Mouse (Mus musculus) embryonic facial prominence, embryonic 11.5 days (tissue): Measurements from ENCODE around the gene Zfyve16. TPM values are rescaled to one million over a fixed set of nuclear protein-coding genes. Genes with fewer than 3 reads are reported as not detected.

Experiments
- ATAC-seq: fragments of 200-750 bp; cut with Nextera tagmentation; replicated peaks from 2 replicates; pipeline ENCODE4 v1.8.0; 2017; ENCODE audit warnings: low read depth; ENCODE audit not compliant: insufficient number of reproducible peaks, low FRiP score, low TSS enrichment
- DNase-seq: peaks from one replicate; pipeline ENCODE4 v3.0.0-alpha.2; 2015; ENCODE audit warnings: low spot score
- H3K27ac ChIP-seq: fragments of 300-500 bp; sonication (generic); replicated peaks from 2 replicates; pipeline ENCODE4 v1.5.1; 2014; ENCODE audit warnings: mild to moderate bottlenecking, low read depth, low read length, control low read depth
- H3K27me3 ChIP-seq: fragments of 300-500 bp; sonication (generic); 2 replicates; pipeline ENCODE4 v1.6.1; 2014; ENCODE audit warnings: mild to moderate bottlenecking, low read length, moderate library complexity, mixed read lengths; ENCODE audit not compliant: control insufficient read depth, insufficient read depth
- H3K36me3 ChIP-seq: fragments of 300-500 bp; sonication (generic); replicated peaks from 2 replicates; pipeline ENCODE4 v1.6.1; 2014; ENCODE audit warnings: low read depth, mild to moderate bottlenecking, low read length, moderate library complexity, mixed read lengths; ENCODE audit not compliant: control insufficient read depth, insufficient read depth
- H3K4me1 ChIP-seq: fragments of 300-500 bp; sonication (generic); 2 replicates; pipeline ENCODE4 v1.6.1; 2014; ENCODE audit warnings: low read length, mixed read lengths; ENCODE audit not compliant: control insufficient read depth, insufficient read depth
- H3K4me2 ChIP-seq: fragments of 300-500 bp; sonication (generic); 2 replicates; pipeline ENCODE4 v1.6.1; 2014; ENCODE audit warnings: low read depth, mild to moderate bottlenecking, control low read depth, low read length, moderate library complexity
- H3K4me3 ChIP-seq: fragments of 300-500 bp; sonication (generic); 2 replicates; pipeline ENCODE4 v1.5.1; 2014; ENCODE audit warnings: low read depth, low read length, control low read depth
- H3K9ac ChIP-seq: fragments of 300-500 bp; sonication (generic); replicated peaks from 2 replicates; pipeline ENCODE4 v1.6.1; 2014; ENCODE audit warnings: mild to moderate bottlenecking, control low read depth, low read length
- H3K9me3 ChIP-seq: fragments of 300-500 bp; sonication (generic); replicated peaks from 2 replicates; pipeline ENCODE4 v1.6.1; 2016; ENCODE audit warnings: mild to moderate bottlenecking, low read length, inconsistent platforms, mixed read lengths; ENCODE audit not compliant: control insufficient read depth
- WGBS: fragments of 180-500 bp; shearing (Covaris S2); extraction: QIAGEN DNeasy Blood & Tissue Kit; methylation state at CpG from one replicate; pipeline ENCODE4 v1.1.7; 2014; 5-methylcytosine and 5-hydroxymethylcytosine counted together
- polyA plus RNA-seq: library from polyadenylated mRNA; unstranded; fragments of >200 nt; fragmentation: Nextera tagmentation; extraction: Ambion mirVana; gene quantifications from 2 replicates; pipeline ENCODE4 v1.2.1, GENCODE M21; 2014

Zfyve16 gene
- polyA plus RNA-seq, 1 experiment from 2014 or later = 18.5 TPM

DNA sequence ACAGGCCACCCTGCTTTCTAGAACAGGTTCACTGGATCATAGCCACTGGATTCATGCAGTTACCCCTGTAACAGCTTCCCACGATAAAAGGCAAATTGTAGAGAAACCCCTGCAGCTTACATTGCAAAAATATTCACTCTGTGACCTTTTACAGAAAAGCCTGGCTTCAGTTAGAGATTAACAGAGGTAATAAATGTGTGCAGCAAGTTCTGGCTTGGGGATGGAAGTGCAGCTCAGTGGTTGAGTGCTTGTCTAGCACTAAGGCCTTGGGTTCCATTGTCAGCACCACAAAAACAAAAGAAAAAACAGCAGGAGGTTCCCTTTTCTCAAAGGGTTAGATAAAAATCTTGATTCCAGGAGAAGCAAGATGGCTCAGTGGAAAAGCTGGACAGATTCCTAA is 38.7 kb downstream of the Zfyve16 start:
- WGBS = 92% methylated on average over 1 of the region's 1 CpGs
- Histone ChIP-seq H3K4me1 (no peaks in the 10 kb centered on the region), H3K4me2 (no peak overlapping the region), H3K27ac (no peak overlapping the region), H3K36me3 (no peaks in the 10 kb centered on the region), H3K9ac (no peak overlapping the region), H3K9me3 (no peaks in the 10 kb centered on the region), H3K4me3 (no peak overlapping the region), H3K27me3 (no peaks in the 10 kb centered on the region)
- ATAC-seq = no peak
- no peak for DNase-seq

DNA sequence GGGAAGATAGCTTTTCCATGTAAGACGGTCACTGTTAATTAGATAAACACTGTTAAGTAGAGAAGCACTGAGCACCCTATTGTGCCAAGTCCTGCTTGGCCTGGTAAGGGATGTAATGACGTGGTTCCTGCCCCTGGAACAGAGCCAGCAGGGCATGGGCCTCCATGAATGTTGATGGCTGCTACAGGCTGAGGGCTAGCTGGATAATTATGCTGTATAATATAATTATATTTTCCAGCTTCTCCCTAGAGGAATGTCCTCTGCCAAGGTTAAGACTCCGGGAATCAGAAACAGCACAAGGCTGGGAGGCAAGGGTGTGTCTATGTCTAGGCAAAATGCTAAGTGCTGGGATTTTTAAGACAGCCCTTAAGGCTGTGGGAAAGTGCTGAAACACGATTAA is 39.9 kb downstream of the Zfyve16 start:
- no peak overlapping the region for H3K4me3 ChIP-seq

GRCm38 (mm10) chr13:92483852-92484463 is 46.7 kb downstream of the Zfyve16 start, which contains the start of gene Fam151b:
Fam151b (minus strand) TSS chr13:92484015.
- Histone ChIP-seq H3K36me3 (no peaks in the 10 kb centered on the region), H3K4me3 (peak within 1 kb of the TSS; percentile 36), H3K27ac (no peak within 1 kb of the TSS), H3K27me3 (no peaks in the 10 kb centered on the region), H3K9ac (peak within 1 kb of the TSS; percentile 61), H3K4me1 (no peaks in the 10 kb centered on the region), H3K4me2 (peak within 1 kb of the TSS; percentile 59), H3K9me3 (no peaks in the 10 kb centered on the region)
- peak; percentile 100 for ATAC-seq
- peak; percentile 96 for DNase-seq
- WGBS = 7% methylated on average over 19 of the region's 19 CpGs

More for the DNA sequence above, 39.9 kb downstream of the Zfyve16 start:
- DNase-seq (no peak), ATAC-seq (no peak)
- Histone ChIP-seq H3K4me1 (no peaks in the 10 kb centered on the region), H3K27me3 (no peaks in the 10 kb centered on the region), H3K27ac (no peak overlapping the region), H3K4me2 (no peak overlapping the region), H3K36me3 (no peaks in the 10 kb centered on the region), H3K9me3 (no peaks in the 10 kb centered on the region), H3K9ac (no peak overlapping the region)
- 75% methylated on average over 4 of the region's 4 CpGs for whole genome bisulfite sequencing

DNA sequence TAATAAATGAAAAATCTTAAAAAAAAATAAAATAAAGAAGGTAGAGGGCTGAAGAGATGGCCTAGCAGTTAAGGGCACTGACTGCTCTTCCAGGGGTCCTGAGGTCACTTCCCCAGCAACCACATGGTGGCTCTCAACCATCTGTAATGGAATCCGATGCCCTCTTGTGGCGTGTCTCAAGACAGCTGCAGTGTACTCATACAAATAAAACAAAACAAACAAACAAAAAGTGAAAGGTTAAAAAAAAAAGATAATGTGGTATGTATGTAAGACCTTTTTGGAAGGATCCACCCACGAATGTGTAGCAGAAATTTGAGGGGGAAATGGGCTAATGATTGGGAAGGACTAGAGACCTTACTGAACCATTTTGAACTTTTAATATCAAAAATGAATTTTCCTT is 47.3 kb downstream of the Zfyve16 start:
- Histone ChIP-seq H3K4me3 (peak overlapping the region; percentile 36), H3K4me1 (no peaks in the 10 kb centered on the region), H3K9me3 (no peaks in the 10 kb centered on the region), H3K27me3 (no peaks in the 10 kb centered on the region), H3K27ac (no peak overlapping the region), H3K36me3 (no peaks in the 10 kb centered on the region), H3K4me2 (peak overlapping the region; percentile 59), H3K9ac (no peak overlapping the region)
- peak; percentile 54 for DNase-seq
- 11% methylated on average over 3 of the region's 3 CpGs for WGBS
- peak; percentile 50; the same call in 1 of the 2 replicates for ATAC-seq

DNA sequence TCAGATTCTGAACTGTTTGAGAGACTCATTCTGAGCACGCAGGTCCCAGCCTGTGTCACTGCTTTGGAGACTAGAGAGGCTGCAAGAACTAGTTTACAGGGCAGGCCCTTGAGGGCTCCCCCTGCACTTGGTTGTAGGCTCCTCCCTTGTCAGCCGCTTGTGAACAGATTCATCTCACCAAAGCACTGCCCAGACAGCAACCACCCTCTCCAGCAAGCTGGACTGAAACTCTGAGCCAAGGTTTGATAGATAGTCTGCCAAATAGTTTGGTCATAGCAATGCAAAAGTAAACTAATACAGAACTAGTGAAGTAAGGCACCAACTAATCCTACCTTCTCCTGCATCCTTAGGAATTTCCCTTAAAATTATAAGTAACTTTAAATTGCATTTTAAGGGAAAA is 60.5 kb downstream of the Zfyve16 start:
- WGBS = 63% methylated on average over 2 of the region's 2 CpGs
- Histone ChIP-seq H3K36me3 (no peaks in the 10 kb centered on the region), H3K4me1 (no peaks in the 10 kb centered on the region), H3K9me3 (no peaks in the 10 kb centered on the region), H3K4me2 (no peak overlapping the region), H3K27me3 (no peaks in the 10 kb centered on the region), H3K27ac (no peak overlapping the region), H3K4me3 (no peak overlapping the region), H3K9ac (no peak overlapping the region)
- DNase-seq (no peak), ATAC-seq (no peak)

DNA sequence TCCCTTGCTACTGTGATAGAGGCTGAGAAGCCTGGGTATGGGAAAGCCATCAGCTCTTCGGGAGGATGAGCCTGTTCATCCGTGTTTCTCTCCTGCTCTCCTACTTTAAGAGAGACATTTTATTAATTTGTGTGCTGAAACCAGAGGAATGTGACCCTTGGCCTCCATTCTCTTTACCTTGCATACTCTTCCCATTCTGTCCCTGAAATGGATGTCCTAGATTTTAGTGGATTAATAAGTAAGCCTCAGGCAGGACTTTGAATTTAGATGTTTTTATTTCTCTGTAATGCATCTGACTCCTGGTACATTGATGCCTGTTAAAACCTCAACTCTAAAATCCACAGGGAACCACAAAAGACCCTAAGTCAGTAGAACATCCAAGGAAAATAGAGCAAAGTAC is 61.3 kb downstream of the Zfyve16 start:
- no peak for ATAC-seq
- Histone ChIP-seq H3K4me2 (no peak overlapping the region), H3K36me3 (no peaks in the 10 kb centered on the region), H3K4me1 (no peaks in the 10 kb centered on the region), H3K27me3 (no peaks in the 10 kb centered on the region), H3K9ac (no peak overlapping the region), H3K27ac (no peak overlapping the region), H3K9me3 (no peaks in the 10 kb centered on the region), H3K4me3 (no peak overlapping the region)
- 64% methylated on average over 2 of the region's 2 CpGs for WGBS
- DNase-seq = no peak

- ATAC-seq = no peak
- Histone ChIP-seq H3K4me1 (no peaks in the 10 kb centered on the region), H3K36me3 (no peaks in the 10 kb centered on the region), H3K4me3 (no peak overlapping the region), H3K27ac (no peak overlapping the region), H3K9me3 (no peaks in the 10 kb centered on the region), H3K4me2 (no peak overlapping the region), H3K9ac (no peak overlapping the region), H3K27me3 (no peaks in the 10 kb centered on the region)
- no peak for DNase-seq
- WGBS = 70% methylated on average over 9 of the region's 9 CpGs
Observed at GRCm38 (mm10) chr13:92467891-92468290, 62.8 kb downstream of the Zfyve16 start.

GRCm38 (mm10) chr13:92464698-92465097 is 66.0 kb downstream of the Zfyve16 start:
- Histone ChIP-seq H3K4me1 (no peaks in the 10 kb centered on the region), H3K4me2 (no peak overlapping the region), H3K36me3 (no peaks in the 10 kb centered on the region), H3K27me3 (no peaks in the 10 kb centered on the region), H3K4me3 (no peak overlapping the region), H3K27ac (no peak overlapping the region), H3K9me3 (no peaks in the 10 kb centered on the region), H3K9ac (no peak overlapping the region)
- WGBS = 93% methylated on average over 3 of the region's 3 CpGs
- no peak for DNase-seq
- no peak for ATAC-seq
